Mouse (Mus musculus) left cerebral cortex, postnatal 25 days (tissue): Measurements from ENCODE around the gene Olfr921. TPM values are rescaled to one million over a fixed set of nuclear protein-coding genes. Genes with fewer than 3 reads are reported as not detected.

Experiments used
- DNase-seq, 2 experiments: peaks; one replicate each; pipeline ENCODE4 v3.0.0; 2022; ENCODE audit warnings: low spot score in 2 of 2, mixed read lengths in 1 of 2
- intact Hi-C: fragments of 180-260 bp; cut with DNase I; formaldehyde crosslinking; loops from one replicate; pipeline ENCODE4 v1.15.1; 2025
- total RNA-seq, 2 experiments: library from RNA; stranded (reverse); gene quantifications; 2 replicates each; pipeline ENCODE4 v1.2.3; 2021

The Olfr921 gene
- total RNA-seq = not detected

DNA sequence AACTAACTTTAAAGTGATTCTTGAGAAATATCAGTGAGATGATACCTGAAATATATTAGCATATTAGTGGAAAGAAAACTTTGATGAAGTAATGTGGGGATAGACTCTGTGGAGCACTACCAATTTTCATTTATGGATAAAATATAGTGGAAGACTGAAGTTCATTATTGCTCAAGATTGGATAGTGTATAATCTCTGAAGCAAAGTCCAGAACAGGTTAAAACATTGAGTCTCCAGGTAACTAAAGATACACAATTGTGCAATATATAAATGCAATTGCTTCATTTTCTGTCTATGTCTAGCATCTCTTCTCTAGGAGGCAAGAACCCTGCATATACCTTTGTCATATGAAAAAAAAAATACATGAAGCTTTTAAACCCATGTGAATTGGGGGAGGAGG, at the start of gene Olfr921:
Olfr921 (plus strand) TSS at position 301 of the 400 bp plus-strand sequence.
- DNase-seq = no peak

GRCm38 (mm10) chr9:38724044-38724443, 48.8 kb upstream of the Olfr921 start:
- intact Hi-C loops = no loop called here

More for the DNA sequence above, at the start of gene Olfr921:
- intact Hi-C loops = no loop called here

GRCm38 (mm10) chr9:38728218-38728617, 44.6 kb upstream of the Olfr921 start:
- DNase-seq = no peak
- intact Hi-C loops = no loop called here

More at GRCm38 (mm10) chr9:38724044-38724443, 48.8 kb upstream of the Olfr921 start:
- no peak for DNase-seq

GRCm38 (mm10) chr9:38741408-38741807, 31.5 kb upstream of the Olfr921 start:
- intact Hi-C loops = no loop called here

DNA sequence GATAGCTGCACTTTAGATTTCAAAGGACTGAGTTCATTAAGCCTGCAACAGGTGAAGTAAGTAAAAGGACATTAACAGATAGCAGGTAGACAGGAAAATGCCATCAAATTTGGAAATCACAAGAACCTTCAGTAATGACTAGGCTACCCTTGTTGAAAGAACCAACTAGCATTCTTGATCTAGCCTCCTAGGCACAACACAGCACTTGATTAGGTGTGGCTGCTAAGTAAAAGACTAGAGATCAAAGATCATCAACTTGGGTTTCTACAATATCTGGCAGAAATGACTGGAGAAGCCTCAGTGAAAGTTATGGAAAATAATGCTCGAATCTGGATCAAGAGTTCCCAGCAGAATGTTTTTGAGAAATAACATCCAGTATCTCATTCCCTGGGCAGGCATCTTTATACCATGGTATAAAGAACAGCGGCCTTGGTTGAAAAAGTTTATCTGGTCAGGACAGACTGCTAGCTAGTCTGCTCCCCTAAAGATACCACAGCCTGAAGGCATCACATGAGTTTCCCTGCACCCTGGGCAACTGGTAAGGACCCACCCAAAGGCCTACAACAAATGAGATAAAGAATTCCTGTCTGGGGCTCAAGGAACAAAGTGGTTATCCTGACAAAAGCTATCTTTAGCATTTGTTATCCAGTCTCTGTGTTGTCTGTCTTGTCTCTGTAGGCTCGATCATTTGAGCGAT, 28.1 kb upstream of the Olfr921 start:
- intact Hi-C loops = no loop called here
- DNase-seq = no peak

More at GRCm38 (mm10) chr9:38741408-38741807, 31.5 kb upstream of the Olfr921 start:
- DNase-seq = no peak

- intact Hi-C loops = no loop called here
- DNase-seq = no peak
Observed at GRCm38 (mm10) chr9:38751999-38752398, 20.9 kb upstream of the Olfr921 start, which contains the start of gene Olfr920. Olfr920 (plus strand) TSS chr9:38752299.

- intact Hi-C loops = no loop called here
- no peak for DNase-seq
Observed at GRCm38 (mm10) chr9:38792689-38793088, 19.8 kb downstream of the Olfr921 start.

- intact Hi-C loops = loop anchor here (5.0 to 10.0 kb wide), 2 partner anchors 699 to 797 kb away; partner anchors contain the start of gene AW551984
Observed at GRCm38 (mm10) chr9:38805696-38806095, 32.8 kb downstream of the Olfr921 start.

GRCm38 (mm10) chr9:38814314-38814713, 41.4 kb downstream of the Olfr921 start, which contains the start of gene Olfr922:
Olfr922 (plus strand) TSS chr9:38814614.
- intact Hi-C loops = no loop called here
- no peak for DNase-seq

More at GRCm38 (mm10) chr9:38805696-38806095, 32.8 kb downstream of the Olfr921 start:
- DNase-seq = peak; percentile 21 to 54

DNA sequence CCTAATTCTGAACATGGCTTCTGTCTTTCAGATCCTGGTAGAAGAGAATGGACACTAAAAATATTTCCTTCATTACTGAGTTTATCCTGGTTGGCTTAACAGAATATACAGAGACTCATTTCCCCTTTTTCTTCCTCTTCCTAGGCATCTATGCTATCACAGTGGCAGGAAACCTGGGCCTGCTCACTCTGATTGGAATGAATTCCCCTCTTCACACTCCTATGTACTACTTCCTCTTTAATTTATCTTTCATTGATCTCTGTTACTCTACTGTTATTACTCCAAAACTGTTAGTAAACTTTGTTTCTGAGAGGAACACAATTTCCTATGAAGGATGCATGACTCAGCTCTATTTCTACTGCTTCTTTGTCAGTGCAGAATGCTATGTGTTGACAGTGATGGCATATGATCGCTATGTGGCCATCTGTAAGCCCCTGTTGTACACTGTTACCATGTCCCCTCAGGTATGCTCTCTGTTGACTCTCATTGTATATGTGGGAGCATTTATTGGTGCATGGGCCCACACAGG, 42.7 kb downstream of the Olfr921 start:
- no peak for DNase-seq
- intact Hi-C loops = no loop called here

GRCm38 (mm10) chr9:38826245-38826644, 53.4 kb downstream of the Olfr921 start, which contains the start of gene Olfr923:
Olfr923 (plus strand) TSS chr9:38826545.
- DNase-seq = no peak
- intact Hi-C loops = no loop called here

Other genes with a start within 250 kb of the Olfr921 start
- gene Olfr910, start 235.2 kb upstream of the Olfr921 start, total RNA-seq = not detected
- not detected for gene Olfr912, start 192.9 kb upstream of the Olfr921 start, total RNA-seq
- not detected for gene Olfr913, start 180.3 kb upstream of the Olfr921 start, total RNA-seq
- gene Olfr914, start 168.0 kb upstream of the Olfr921 start, total RNA-seq = not detected
- gene Olfr916, start 113.2 kb upstream of the Olfr921 start, total RNA-seq = not detected
- not detected for gene Olfr917, start 107.2 kb upstream of the Olfr921 start, total RNA-seq
- gene Olfr918, start 98.5 kb upstream of the Olfr921 start, total RNA-seq = not detected
- not detected for gene Olfr919, start 69.4 kb upstream of the Olfr921 start, total RNA-seq
- gene Vwa5a, start 54.8 kb upstream of the Olfr921 start, total RNA-seq = 1 to 10 TPM; 7.2 to 7.9 TPM
- not detected for gene Olfr920, start 20.8 kb upstream of the Olfr921 start, total RNA-seq
- not detected for gene Olfr922, start 41.5 kb downstream of the Olfr921 start, total RNA-seq
- gene Olfr923, start 53.5 kb downstream of the Olfr921 start, total RNA-seq = not detected
- not detected for gene Olfr924, start 71.4 kb downstream of the Olfr921 start, total RNA-seq
- gene Olfr26, start 82.0 kb downstream of the Olfr921 start, total RNA-seq = not detected
- gene Olfr926, start 104.1 kb downstream of the Olfr921 start, total RNA-seq = not detected
- gene Olfr930, start 156.7 kb downstream of the Olfr921 start, total RNA-seq = not detected
- not detected for gene Olfr933, start 199.2 kb downstream of the Olfr921 start, total RNA-seq
- not detected for gene Olfr934, start 215.2 kb downstream of the Olfr921 start, total RNA-seq
- gene Olfr935, start 226.6 kb downstream of the Olfr921 start, total RNA-seq = not detected